In genomic region chr11:3330991-3331750, GRCm38 (mm10) we compare ENCODE assay signal across 8 mouse cellular contexts. TPM values are rescaled to one million over a fixed set of nuclear protein-coding genes. Genes with fewer than 3 reads are reported as not detected.
DNase-seq lines count a peak whose midpoint lies in the region; ATAC-seq lines count a peak whose summit lies in the region.

No protein-coding gene starts in this region.

- DNase-seq in frontal cortex, postnatal 14 days (ENCODE audit: low spot score in 2 of 2), result no peak
- DNase-seq in CD4-positive helper T cell, adult 2 months (ENCODE audit: low read depth, low spot score), result peak; percentile 50
- DNase-seq in embryonic facial prominence, embryonic 14.5 days (ENCODE audit: low spot score), result no peak
- DNase-seq in gastrocnemius, postnatal 25 days, result no peak
- no peak for DNase-seq in layer of hippocampus, postnatal 10 days (ENCODE audit: low spot score in 2 of 2)

- no peaks in the 10 kb centered on the region for H3K9me3 ChIP-seq in embryonic facial prominence, embryonic 14.5 days (ENCODE audit: control insufficient read depth, low read length)
- H3K9me3 ChIP-seq in intestine, embryonic 16.5 days (ENCODE audit: control insufficient read depth, low read length), result no peaks in the 10 kb centered on the region
- H3K9me3 ChIP-seq in neural tube, embryonic 13.5 days, result no peaks in the 10 kb centered on the region

- H3K4me3 ChIP-seq in embryonic facial prominence, embryonic 14.5 days (ENCODE audit: low read depth, low read length), result peak overlapping the region; percentile 54
- peak overlapping the region; percentile 58 for H3K4me3 ChIP-seq in intestine, embryonic 16.5 days (ENCODE audit: low read length)
- peak overlapping the region; percentile 61 for H3K4me3 ChIP-seq in neural tube, embryonic 13.5 days

- 0 out of 2 replicates have a peak, but pooled peaks have one; percentile 5 for ATAC-seq in frontal cortex, adult (ENCODE audit: low TSS enrichment)
- ATAC-seq in embryonic facial prominence, embryonic 14.5 days (ENCODE audit: low read depth), result no peak
- no peak for ATAC-seq in intestine, embryonic 16.5 days
- ATAC-seq in neural tube, embryonic 13.5 days (ENCODE audit: low read depth), result no peak

- WGBS in embryonic facial prominence, embryonic 14.5 days, result 3% methylated on average over 14 of the region's 14 CpGs
- WGBS in intestine, embryonic 16.5 days, result 5% methylated on average over 14 of the region's 14 CpGs
- 4% methylated on average over 14 of the region's 14 CpGs for WGBS in neural tube, embryonic 13.5 days

- H3K36me3 ChIP-seq in embryonic facial prominence, embryonic 14.5 days (ENCODE audit: control insufficient read depth, insufficient read depth, low read length), result peaks cover 10% of the 10 kb centered on the region; the same call in 1 of the 2 replicates
- no peaks in the 10 kb centered on the region for H3K36me3 ChIP-seq in intestine, embryonic 16.5 days (ENCODE audit: control insufficient read depth, insufficient read depth, low read length)
- H3K36me3 ChIP-seq in neural tube, embryonic 13.5 days, result peaks cover 25% of the 10 kb centered on the region

- peak overlapping the region; percentile 50 for H3K27ac ChIP-seq in embryonic facial prominence, embryonic 14.5 days (replicated peaks; ENCODE audit: low read depth, low read length)
- peak overlapping the region; percentile 50 for H3K27ac ChIP-seq in intestine, embryonic 16.5 days (ENCODE audit: low read length)
- peak overlapping the region; percentile 79 for H3K27ac ChIP-seq in neural tube, embryonic 13.5 days (replicated peaks)

- peak overlapping the region; percentile 100 for H3K4me2 ChIP-seq in embryonic facial prominence, embryonic 14.5 days (ENCODE audit: low read depth, low read length)
- H3K4me2 ChIP-seq in intestine, embryonic 16.5 days (ENCODE audit: low read depth, low read length), result peak overlapping the region; percentile 99
- H3K4me2 ChIP-seq in neural tube, embryonic 13.5 days, result peak overlapping the region; percentile 100

- no peaks in the 10 kb centered on the region for H3K27me3 ChIP-seq in embryonic facial prominence, embryonic 14.5 days (replicated peaks; ENCODE audit: control insufficient read depth, insufficient read depth, low read length)
- no peaks in the 10 kb centered on the region for H3K27me3 ChIP-seq in intestine, embryonic 16.5 days (replicated peaks; ENCODE audit: control insufficient read depth, insufficient read depth, low read length)
- no peaks in the 10 kb centered on the region; the same call in 1 of the 2 replicates for H3K27me3 ChIP-seq in neural tube, embryonic 13.5 days

- H3K9ac ChIP-seq in embryonic facial prominence, embryonic 14.5 days (ENCODE audit: low read depth, low read length), result peak overlapping the region; percentile 65
- peak overlapping the region; percentile 58 for H3K9ac ChIP-seq in intestine, embryonic 16.5 days (ENCODE audit: low read depth, low read length)
- peak overlapping the region; percentile 82 for H3K9ac ChIP-seq in neural tube, embryonic 13.5 days

- H3K4me1 ChIP-seq in embryonic facial prominence, embryonic 14.5 days (ENCODE audit: control insufficient read depth, insufficient read depth, low read length), result peaks cover 16% of the 10 kb centered on the region
- H3K4me1 ChIP-seq in intestine, embryonic 16.5 days (ENCODE audit: control insufficient read depth, insufficient read depth, low read length), result peaks cover 33% of the 10 kb centered on the region
- H3K4me1 ChIP-seq in neural tube, embryonic 13.5 days (replicated peaks), result peaks cover 46% of the 10 kb centered on the region

RNA-seq across cellular contexts. Expression of gene Pik3ip1, which starts 1.0 kb away (rescaled TPM):
- 14.4 and 16.2 TPM in 2 replicates for polyA plus RNA-seq in embryonic facial prominence, embryonic 14.5 days (2014; fragmentation: Nextera tagmentation; extraction: Ambion mirVana)
- polyA plus RNA-seq in intestine, embryonic 16.5 days (2015; fragmentation: Nextera tagmentation; extraction: Ambion mirVana), result 7.3 and 8.8 TPM in 2 replicates
- polyA plus RNA-seq in neural tube, embryonic 13.5 days (2015; fragmentation: Nextera tagmentation; extraction: Ambion mirVana), result 26.5 and 29.7 TPM in 2 replicates
- 10 to 100 TPM; 15.3 to 17.7 TPM for total RNA-seq in gastrocnemius, postnatal 25 days (2021)
- 10 to 100 TPM; 27.0 to 27.4 TPM for total RNA-seq in layer of hippocampus, postnatal 10 days (2021)

RNA-seq across cellular contexts. Expression of gene Patz1, which starts 42.5 kb away (rescaled TPM):
- polyA plus RNA-seq in embryonic facial prominence, embryonic 14.5 days (2014; fragmentation: Nextera tagmentation; extraction: Ambion mirVana), result 35.3 and 41.0 TPM in 2 replicates
- 20.9 and 22.1 TPM in 2 replicates for polyA plus RNA-seq in intestine, embryonic 16.5 days (2015; fragmentation: Nextera tagmentation; extraction: Ambion mirVana)
- 62.2 and 69.6 TPM in 2 replicates for polyA plus RNA-seq in neural tube, embryonic 13.5 days (2015; fragmentation: Nextera tagmentation; extraction: Ambion mirVana)
- 1 to 10 TPM; 9.2 to 9.6 TPM for total RNA-seq in gastrocnemius, postnatal 25 days (2021)
- total RNA-seq in layer of hippocampus, postnatal 10 days (2021), result 10 to 100 TPM; 54.0 to 57.7 TPM
